Mouse (Mus musculus) right cerebral cortex, postnatal 36 days (tissue): ENCODE results near the gene Ifitm2.
"Not testable (repeated sequence)": the region's sequence is repeated elsewhere in the genome, so short reads cannot be mapped to it uniquely, and the experiment has no call there.

Experiments
- DNase-seq, 2 experiments: peaks; one replicate each; pipeline ENCODE4 v3.0.0; 2022; ENCODE audit warnings: low spot score in 2 of 2, mixed read lengths in 1 of 2

Ifitm2 gene

GRCm38 (mm10) chr7:140968710-140969109 lies 12.9 kb upstream of the Ifitm2 start:
- DNase-seq: not testable (repeated sequence)

- no peak for DNase-seq
These were observed 12.2 kb upstream of the Ifitm2 start for GRCm38 (mm10) chr7:140967862-140968591.

GRCm38 (mm10) chr7:140966921-140967320 lies 11.1 kb upstream of the Ifitm2 start, which contains the start of gene Ifitm1:
TSS of gene Ifitm1 (plus strand) at chr7:140967221.
- no peak for DNase-seq

GRCm38 (mm10) chr7:140962733-140963132 lies 6.9 kb upstream of the Ifitm2 start:
- no peak for DNase-seq

- DNase-seq: no peak
These were observed 5.6 kb upstream of the Ifitm2 start for GRCm38 (mm10) chr7:140961416-140961815.

GRCm38 (mm10) chr7:140960026-140960425 lies 4.2 kb upstream of the Ifitm2 start:
- no peak for DNase-seq

GRCm38 (mm10) chr7:140959181-140959901 lies 3.6 kb upstream of the Ifitm2 start:
- no peak for DNase-seq

- DNase-seq: no peak
These were observed 726 bp upstream of the Ifitm2 start for GRCm38 (mm10) chr7:140956556-140956869.

GRCm38 (mm10) chr7:140955342-140955741 lies 445 bp downstream of the Ifitm2 start:
- no peak for DNase-seq

GRCm38 (mm10) chr7:140954733-140955071 lies 1.1 kb downstream of the Ifitm2 start:
- DNase-seq: no peak

- DNase-seq: no peak
These were observed 1.7 kb downstream of the Ifitm2 start for GRCm38 (mm10) chr7:140953800-140954732.

- DNase-seq: no peak
These were observed 2.7 kb downstream of the Ifitm2 start for GRCm38 (mm10) chr7:140953133-140953532.

- DNase-seq: no peak
These were observed 3.3 kb downstream of the Ifitm2 start for GRCm38 (mm10) chr7:140952441-140952840.

GRCm38 (mm10) chr7:140951765-140952164 lies 4.0 kb downstream of the Ifitm2 start:
- DNase-seq: no peak

GRCm38 (mm10) chr7:140951051-140951450 lies 4.7 kb downstream of the Ifitm2 start:
- no peak for DNase-seq

- no peak for DNase-seq
These were observed 5.8 kb downstream of the Ifitm2 start, which contains the start of gene Ifitm5 for GRCm38 (mm10) chr7:140949824-140950530. TSS of gene Ifitm5 (minus strand) at chr7:140950291.

- no peak for DNase-seq
These were observed 6.5 kb downstream of the Ifitm2 start for GRCm38 (mm10) chr7:140949255-140949654.

GRCm38 (mm10) chr7:140948161-140948560 lies 7.6 kb downstream of the Ifitm2 start:
- no peak for DNase-seq

- DNase-seq: no peak
These were observed 8.8 kb downstream of the Ifitm2 start for GRCm38 (mm10) chr7:140946980-140947379.

- no peak for DNase-seq
These were observed 9.5 kb downstream of the Ifitm2 start for GRCm38 (mm10) chr7:140946311-140946710.

- no peak for DNase-seq
These were observed 10.5 kb downstream of the Ifitm2 start for GRCm38 (mm10) chr7:140945247-140945646.

GRCm38 (mm10) chr7:140944236-140944635 lies 11.6 kb downstream of the Ifitm2 start:
- DNase-seq: no peak
